Mouse (Mus musculus): ENCODE data around the gene Prpsap1.

- TF ChIP-seq USF1 (IDR thresholded peaks at IDR 0.05; ENCODE audit: low read depth) (no peak), CTCF (IDR thresholded peaks at IDR 0.05; ENCODE audit: control insufficient read depth, insufficient read depth, insufficient read length) (no peak), CEBPB (IDR thresholded peaks at IDR 0.05; ENCODE audit: low read depth) (no peak), MAX (IDR thresholded peaks at IDR 0.05) (no peak), MYOG (IDR thresholded peaks at IDR 0.05; ENCODE audit: control insufficient read depth, extremely low read depth, insufficient read length) (no peak), MYOD1 (IDR thresholded peaks at IDR 0.05; ENCODE audit: control insufficient read depth, insufficient read length, low read depth) (no peak)
Observed at GRCm38 (mm10) chr11:116437541-116437940, 56.5 kb downstream of the Prpsap1 start.
